Mouse (Mus musculus): ENCODE data around the gene Tfb1m. TPM values are rescaled to one million over a fixed set of nuclear protein-coding genes. Genes with fewer than 3 reads are reported as not detected.
A peak's percentile ranks its signal among the peaks of the same experiment; 100 is the strongest.

Tfb1m gene
- total RNA-seq (2014; fragmentation: Nextera tagmentation) (13.8 and 20.8 TPM in 2 replicates), total RNA-seq (2017) (15.7 and 16.7 TPM in 2 replicates)

- ATAC-seq (replicated peaks; ENCODE audit: poor library complexity, severe bottlenecking) = peak; percentile 89
Measured at GRCm38 (mm10) chr17:3557331-3558311, at the start of gene Tfb1m. Gene Tfb1m (minus strand): TSS chr17:3557781.

DNA sequence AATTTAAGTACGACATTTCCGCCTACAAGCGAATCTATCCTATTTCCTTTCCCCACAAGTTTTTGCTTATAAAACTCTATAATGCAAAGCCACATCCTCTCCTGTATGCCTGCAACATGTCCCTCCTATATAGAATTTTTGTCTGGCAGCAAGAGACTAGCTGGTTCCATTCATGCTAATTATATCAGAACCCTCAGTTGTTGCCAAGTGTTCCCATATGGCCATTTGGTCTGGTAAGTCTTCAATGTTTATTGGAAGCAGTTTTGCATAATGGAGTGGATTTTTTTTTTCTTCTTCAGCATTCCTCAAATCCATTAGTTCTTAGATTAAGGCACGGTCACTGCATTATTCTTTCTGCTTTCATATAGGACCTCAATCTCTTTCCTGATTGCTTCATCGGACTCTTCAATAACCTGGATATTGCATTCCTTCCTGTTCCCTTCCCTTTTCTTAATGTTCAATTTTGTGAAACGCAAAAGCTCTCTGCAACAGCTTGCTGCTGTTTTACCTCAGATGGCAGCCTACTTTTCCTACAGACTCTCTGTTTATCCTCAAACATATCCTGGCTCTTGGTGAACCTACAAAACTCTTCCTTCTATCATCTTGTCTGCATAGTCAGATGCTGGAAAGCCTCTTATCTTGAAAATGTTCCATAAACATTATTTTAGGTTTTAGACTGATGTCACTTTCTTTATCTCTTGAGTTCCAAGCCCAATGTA, 45.5 kb upstream of the Tfb1m start:
- no peak for ATAC-seq (replicated peaks; ENCODE audit: poor library complexity, severe bottlenecking)

- no peak for ATAC-seq (replicated peaks; ENCODE audit: poor library complexity, severe bottlenecking)
Measured at GRCm38 (mm10) chr17:3598393-3598792, 40.8 kb upstream of the Tfb1m start.

DNA sequence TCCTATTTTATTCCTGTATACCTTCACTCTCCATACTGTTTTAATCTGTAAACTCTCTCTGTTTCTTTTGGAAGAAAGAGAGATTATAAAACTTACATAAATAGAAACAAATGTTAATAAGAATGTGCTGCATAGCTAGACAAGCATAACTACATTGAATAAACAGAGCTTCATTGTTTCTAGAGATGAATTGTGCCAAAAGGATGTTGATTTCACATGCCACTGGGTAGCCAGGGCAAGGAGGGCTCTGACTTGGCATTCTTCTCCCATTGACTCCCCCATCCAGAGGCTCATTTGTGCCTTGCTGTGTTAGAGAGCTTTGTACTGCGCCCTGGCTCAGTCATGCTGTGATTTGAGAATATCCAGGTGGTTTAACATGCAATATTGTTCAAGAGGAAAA, 40.3 kb upstream of the Tfb1m start:
- ATAC-seq (replicated peaks; ENCODE audit: poor library complexity, severe bottlenecking) = no peak

DNA sequence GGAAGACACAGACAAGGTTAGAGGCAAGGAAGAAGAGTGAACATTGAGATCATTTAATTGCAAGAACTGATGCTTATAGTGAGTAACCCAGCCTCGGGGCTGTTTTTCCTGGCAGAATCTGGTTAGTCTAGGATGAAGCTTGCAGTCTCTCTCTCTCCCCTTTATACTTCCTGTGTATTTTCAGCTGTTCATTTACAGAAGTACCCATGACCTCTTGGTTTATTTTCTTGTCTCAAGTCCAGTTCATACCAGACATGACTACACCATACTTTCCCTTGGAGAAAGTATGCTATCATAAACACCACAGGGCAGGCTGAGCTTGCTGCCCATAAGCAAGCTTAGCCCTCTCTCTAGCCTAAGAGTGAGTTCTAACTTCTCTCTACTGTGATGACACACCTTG, 39.5 kb upstream of the Tfb1m start:
- no peak for ATAC-seq (replicated peaks; ENCODE audit: poor library complexity, severe bottlenecking)

DNA sequence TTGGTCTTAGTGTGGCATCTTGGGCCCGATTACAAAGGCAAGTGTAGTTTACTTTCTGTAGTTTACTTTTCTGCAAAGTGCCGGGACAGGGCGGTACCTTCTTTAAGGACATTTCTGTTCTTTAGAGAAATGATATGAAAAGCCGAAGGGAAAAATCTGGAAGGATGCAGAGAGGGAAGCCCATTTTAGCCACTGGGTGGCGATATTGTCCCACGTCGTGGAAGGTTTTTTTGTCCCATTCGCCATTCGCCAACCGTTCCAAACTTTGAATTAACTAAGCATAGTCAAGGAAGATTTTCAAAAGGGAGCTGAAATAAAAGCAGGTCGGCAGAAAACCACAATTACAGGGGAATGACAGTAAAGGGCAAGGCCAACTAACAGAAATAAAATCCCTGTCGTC, 13.3 kb upstream of the Tfb1m start:
- ATAC-seq (replicated peaks; ENCODE audit: poor library complexity, severe bottlenecking) = peak; percentile 78

GRCm38 (mm10) chr17:3562405-3562804, 4.8 kb upstream of the Tfb1m start:
- ATAC-seq (replicated peaks; ENCODE audit: poor library complexity, severe bottlenecking) = no peak

- ATAC-seq (replicated peaks; ENCODE audit: poor library complexity, severe bottlenecking) = no peak
Measured at GRCm38 (mm10) chr17:3560534-3560933, 3.0 kb upstream of the Tfb1m start.

DNA sequence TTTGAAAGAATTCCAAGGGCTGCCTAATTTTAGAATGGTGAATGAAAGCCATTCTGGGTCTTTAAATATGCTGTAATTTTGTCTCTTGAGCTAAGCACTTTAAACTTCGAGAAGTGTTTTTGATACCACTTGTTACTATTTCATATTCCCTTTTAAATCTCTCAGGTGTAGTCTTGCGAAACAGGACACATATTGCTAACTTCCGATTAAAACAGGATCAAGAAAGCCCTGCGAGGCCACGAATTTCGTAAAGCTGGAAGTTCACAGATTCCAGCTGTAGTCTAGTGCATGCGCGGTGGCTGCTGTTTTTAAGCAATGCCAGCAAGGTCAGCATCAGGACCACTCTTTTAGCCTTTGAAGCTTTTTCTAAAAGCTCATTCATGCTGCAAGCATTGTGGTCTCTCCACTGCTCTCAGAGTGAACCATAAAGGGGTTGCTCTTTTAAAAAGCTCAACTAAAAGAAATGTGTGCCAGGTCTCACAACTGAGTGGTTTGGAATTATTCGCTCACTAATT, 832 bp upstream of the Tfb1m start:
- ATAC-seq (replicated peaks; ENCODE audit: poor library complexity, severe bottlenecking) = peak; percentile 13; the same call in 1 of the 2 replicates

GRCm38 (mm10) chr17:3556251-3556650, 1.3 kb downstream of the Tfb1m start:
- no peak for ATAC-seq (replicated peaks; ENCODE audit: poor library complexity, severe bottlenecking)

GRCm38 (mm10) chr17:3547725-3548124, 9.9 kb downstream of the Tfb1m start:
- no peak for ATAC-seq (replicated peaks; ENCODE audit: poor library complexity, severe bottlenecking)

DNA sequence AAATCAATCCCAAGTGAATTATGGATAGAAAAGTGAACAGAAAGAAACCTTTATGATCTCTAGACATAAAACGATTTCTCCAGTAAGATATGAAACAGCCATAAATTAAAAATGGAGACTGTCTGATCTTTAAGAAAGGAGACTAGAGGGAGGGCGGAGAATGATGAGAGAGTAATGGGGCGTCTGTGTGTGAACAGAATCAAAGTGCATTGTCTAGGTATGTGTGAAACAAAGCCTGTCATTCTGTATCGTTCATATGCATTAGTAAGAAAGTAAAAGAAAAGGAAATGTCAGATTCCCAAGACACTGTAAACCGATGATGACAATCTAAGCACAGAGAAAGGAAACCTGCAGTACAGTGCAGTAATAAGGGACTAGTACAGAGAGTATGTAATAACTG, 16.5 kb downstream of the Tfb1m start:
- ATAC-seq (replicated peaks; ENCODE audit: poor library complexity, severe bottlenecking) = no peak

DNA sequence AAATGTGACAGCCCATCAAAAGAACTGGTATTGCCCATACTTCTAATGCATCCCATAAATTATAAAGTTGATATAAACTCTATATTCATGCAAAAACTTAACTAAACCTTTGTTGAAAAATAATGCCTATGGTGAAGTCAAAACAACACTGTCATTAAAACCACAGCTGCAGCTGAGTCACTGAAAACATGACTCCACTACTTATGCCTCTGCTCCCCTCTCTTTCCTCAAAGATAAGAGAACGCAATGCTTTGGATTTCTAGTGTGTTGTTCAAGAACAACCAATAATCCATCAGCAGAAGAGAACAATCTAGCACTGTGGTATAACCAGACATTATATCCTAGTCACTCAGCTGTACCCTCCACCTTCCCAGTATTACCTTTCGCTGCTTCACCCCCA, 17.3 kb downstream of the Tfb1m start:
- no peak for ATAC-seq (replicated peaks; ENCODE audit: poor library complexity, severe bottlenecking)

- peak; percentile 79 for ATAC-seq (replicated peaks; ENCODE audit: poor library complexity, severe bottlenecking)
Measured at GRCm38 (mm10) chr17:3533425-3533824, 24.2 kb downstream of the Tfb1m start.

DNA sequence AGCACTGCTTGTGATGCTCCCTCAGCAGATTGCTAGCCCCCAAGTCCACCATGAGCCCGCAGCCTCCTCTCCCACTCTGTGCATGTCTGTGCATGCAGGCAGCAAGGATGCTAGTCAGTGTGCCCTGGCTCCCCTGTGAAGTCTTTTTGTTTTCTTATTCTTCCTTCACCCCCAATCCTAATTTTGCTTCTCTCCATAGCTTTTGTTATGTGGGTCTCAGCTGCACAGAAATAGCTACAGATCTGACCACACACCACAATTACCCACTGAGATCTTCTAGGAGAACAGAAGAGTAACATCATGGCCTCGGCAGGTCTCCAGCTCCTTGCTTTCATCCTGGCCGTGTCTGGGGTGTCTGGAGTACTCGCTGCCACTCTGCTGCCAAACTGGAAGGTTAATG, 25.3 kb downstream of the Tfb1m start, which contains the start of gene Cldn20:
Gene Cldn20, plus strand, starts transcription at position 301 of the 400 bp plus-strand sequence.
- no peak for ATAC-seq (replicated peaks; ENCODE audit: poor library complexity, severe bottlenecking)

DNA sequence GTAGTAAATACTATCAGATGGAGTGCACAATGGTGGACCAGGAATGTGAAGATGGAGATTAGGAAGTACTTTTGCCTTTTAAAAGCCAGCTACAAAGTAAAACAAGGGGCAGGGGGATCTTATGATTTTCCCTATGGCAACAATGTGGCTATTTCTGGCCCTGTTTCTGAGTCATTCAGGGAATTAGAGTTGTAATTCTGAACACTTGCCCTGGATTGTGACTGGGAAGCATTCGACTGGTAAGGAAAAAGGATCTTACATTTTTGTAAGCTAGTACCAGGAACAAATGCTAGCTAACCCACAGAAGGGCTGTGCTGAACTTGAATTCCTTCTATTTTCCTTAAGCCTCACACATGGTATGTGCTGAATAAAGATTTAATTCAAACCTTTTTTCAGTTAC, 25.9 kb downstream of the Tfb1m start:
- no peak for ATAC-seq (replicated peaks; ENCODE audit: poor library complexity, severe bottlenecking)

GRCm38 (mm10) chr17:3530549-3530948, 27.0 kb downstream of the Tfb1m start:
- ATAC-seq (replicated peaks; ENCODE audit: poor library complexity, severe bottlenecking) = no peak

DNA sequence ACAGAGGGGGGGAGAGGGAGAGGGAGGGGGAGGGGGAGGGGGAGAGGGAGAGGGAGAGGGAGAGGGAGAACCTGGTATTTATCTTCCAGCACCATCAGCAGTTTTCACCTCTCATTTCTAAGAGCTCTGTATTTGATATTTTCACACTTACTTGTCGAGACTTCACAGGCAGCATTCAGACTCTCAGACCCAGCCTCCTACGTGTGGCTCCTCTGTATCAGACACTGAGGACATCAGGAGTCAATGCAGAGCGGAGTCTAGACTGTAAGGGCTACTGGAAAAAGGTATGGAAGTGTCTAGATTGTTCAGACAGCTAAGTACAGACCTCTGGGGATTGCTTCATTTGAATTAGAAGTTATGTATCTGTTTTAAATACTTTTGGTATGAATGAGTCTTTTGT, 28.1 kb downstream of the Tfb1m start:
- ATAC-seq (replicated peaks; ENCODE audit: poor library complexity, severe bottlenecking) = no peak

- ATAC-seq (replicated peaks; ENCODE audit: poor library complexity, severe bottlenecking) = no peak
Measured at GRCm38 (mm10) chr17:3527841-3528471, 29.6 kb downstream of the Tfb1m start.

- no peak for ATAC-seq (replicated peaks; ENCODE audit: poor library complexity, severe bottlenecking)
Measured at GRCm38 (mm10) chr17:3520344-3520743, 37.2 kb downstream of the Tfb1m start.
